ENCODE assay signal across 10 mouse cellular contexts in genomic region chr10:69579585-69579984, GRCm38 (mm10).
DNase-seq lines count a peak whose midpoint lies in the region; ATAC-seq lines count a peak whose summit lies in the region.
"Had no signal": no experiment of that assay in that cellular context is flagged by ENCODE, and none has a peak within 500 bp of the region (broad histone marks: within the 10 kb centered on the region; RNA-seq: fewer than 3 reads in every experiment).

No protein-coding gene starts in this region.

- intact Hi-C loops in left cerebral cortex, postnatal 14 days (cut with DNase I): no loop called here

- no peak overlapping the region for H3K27ac ChIP-seq in kidney, embryonic 14.5 days (ENCODE audit: low read depth, low read length)
- no peak overlapping the region for H3K27ac ChIP-seq in forebrain, embryonic 14.5 days (ENCODE audit: low read depth, low read length)
- H3K27ac ChIP-seq: midbrain, embryonic 15.5 days had no signal

- peaks cover 14% of the 10 kb centered on the region for H3K4me1 ChIP-seq in kidney, embryonic 14.5 days (ENCODE audit: control insufficient read depth, insufficient read depth, low read length)
- H3K4me1 ChIP-seq in forebrain, embryonic 14.5 days (ENCODE audit: control insufficient read depth, insufficient read depth, low read length): peaks cover 3% of the 10 kb centered on the region

- no peaks in the 10 kb centered on the region for H3K27me3 ChIP-seq in kidney, embryonic 14.5 days (ENCODE audit: control insufficient read depth, insufficient read depth, low read length)
- H3K27me3 ChIP-seq in forebrain, embryonic 14.5 days (replicated peaks; ENCODE audit: control insufficient read depth, insufficient read depth, low read length): no peaks in the 10 kb centered on the region
- H3K27me3 ChIP-seq: midbrain, embryonic 15.5 days had no signal

- no peaks in the 10 kb centered on the region for H3K36me3 ChIP-seq in kidney, embryonic 14.5 days (ENCODE audit: control insufficient read depth, insufficient read depth, low read length)
- H3K36me3 ChIP-seq in forebrain, embryonic 14.5 days (ENCODE audit: control insufficient read depth, insufficient read depth, low read length): no peaks in the 10 kb centered on the region
- H3K36me3 ChIP-seq: midbrain, embryonic 15.5 days had no signal

- no peak overlapping the region for H3K9ac ChIP-seq in kidney, embryonic 14.5 days (ENCODE audit: low read depth, low read length)
- H3K9ac ChIP-seq in forebrain, embryonic 14.5 days (ENCODE audit: low read length): no peak overlapping the region
- H3K9ac ChIP-seq: midbrain, embryonic 15.5 days had no signal

- no peak overlapping the region for H3K4me2 ChIP-seq in kidney, embryonic 14.5 days (replicated peaks; ENCODE audit: low read depth, low read length)
- no peak overlapping the region for H3K4me2 ChIP-seq in forebrain, embryonic 14.5 days (ENCODE audit: low read length)
- H3K4me2 ChIP-seq: liver, embryonic 11.5 days; midbrain, embryonic 15.5 days had no signal

- no peak for ATAC-seq in kidney, embryonic 14.5 days (ENCODE audit: low FRiP score, low TSS enrichment)
- ATAC-seq in forebrain, embryonic 14.5 days: no peak
- ATAC-seq: midbrain, embryonic 15.5 days had no signal

- H3K9me3 ChIP-seq in kidney, embryonic 14.5 days (ENCODE audit: control insufficient read depth, low read length): no peaks in the 10 kb centered on the region
- no peaks in the 10 kb centered on the region for H3K9me3 ChIP-seq in forebrain, embryonic 14.5 days (replicated peaks; ENCODE audit: control insufficient read depth, low read length)
- H3K9me3 ChIP-seq: midbrain, embryonic 15.5 days had no signal

- DNase-seq in kidney, postnatal 14 days: peak; percentile 28
- DNase-seq in NIH3T3 (ENCODE audit: low read depth): peak; percentile 65
- peak; percentile 68 to 75 for DNase-seq in adrenal gland, postnatal 36 days
- peak; percentile 64 to 72 for DNase-seq in left cerebral cortex, postnatal 14 days (ENCODE audit: low spot score in 2 of 2)
- no peak for DNase-seq in forebrain, embryonic 14.5 days (ENCODE audit: low spot score)
- no peak for DNase-seq in cerebellum, adult 11-12 months
- DNase-seq: cerebellum, adult 2 months had no signal

- no peak overlapping the region for H3K4me3 ChIP-seq in kidney, embryonic 14.5 days (ENCODE audit: low read length)
- no peak overlapping the region for H3K4me3 ChIP-seq in forebrain, embryonic 14.5 days (ENCODE audit: low read depth, low read length)
- H3K4me3 ChIP-seq: midbrain, embryonic 15.5 days had no signal

- WGBS in kidney, embryonic 14.5 days: 44% methylated on average over 12 of the region's 12 CpGs
- WGBS in forebrain, embryonic 14.5 days: 70% methylated on average over 12 of the region's 12 CpGs

Comparison
In these comparisons a context has a peak if more than half of its experiments do, and no peak if none do; other contexts are left out.
1. DNase-seq: peak in kidney, postnatal 14 days (single experiment), NIH3T3 (single experiment), adrenal gland, postnatal 36 days (2 of 2) and left cerebral cortex, postnatal 14 days (2 of 2); none in forebrain, embryonic 14.5 days (single experiment) and cerebellum, adult 11-12 months (single experiment).